Mouse (Mus musculus) T-helper 1 cell (primary cell): ENCODE measurements around the gene 6030452D12Rik.

Experiments
- in situ Hi-C: fragments of 300-600 bp; cut with MboI, MseI; formaldehyde crosslinking; loops from one replicate; pipeline ENCODE4 v1.15.1; 2025; ENCODE audit warnings: high pct_unique_total_duplicates

6030452D12Rik gene

GRCm38 (mm10) chr8:106500018-106500685, at the start of gene 6030452D12Rik:
Gene 6030452D12Rik (plus strand): TSS chr8:106500522.
- in situ Hi-C loops, result no loop called here

DNA sequence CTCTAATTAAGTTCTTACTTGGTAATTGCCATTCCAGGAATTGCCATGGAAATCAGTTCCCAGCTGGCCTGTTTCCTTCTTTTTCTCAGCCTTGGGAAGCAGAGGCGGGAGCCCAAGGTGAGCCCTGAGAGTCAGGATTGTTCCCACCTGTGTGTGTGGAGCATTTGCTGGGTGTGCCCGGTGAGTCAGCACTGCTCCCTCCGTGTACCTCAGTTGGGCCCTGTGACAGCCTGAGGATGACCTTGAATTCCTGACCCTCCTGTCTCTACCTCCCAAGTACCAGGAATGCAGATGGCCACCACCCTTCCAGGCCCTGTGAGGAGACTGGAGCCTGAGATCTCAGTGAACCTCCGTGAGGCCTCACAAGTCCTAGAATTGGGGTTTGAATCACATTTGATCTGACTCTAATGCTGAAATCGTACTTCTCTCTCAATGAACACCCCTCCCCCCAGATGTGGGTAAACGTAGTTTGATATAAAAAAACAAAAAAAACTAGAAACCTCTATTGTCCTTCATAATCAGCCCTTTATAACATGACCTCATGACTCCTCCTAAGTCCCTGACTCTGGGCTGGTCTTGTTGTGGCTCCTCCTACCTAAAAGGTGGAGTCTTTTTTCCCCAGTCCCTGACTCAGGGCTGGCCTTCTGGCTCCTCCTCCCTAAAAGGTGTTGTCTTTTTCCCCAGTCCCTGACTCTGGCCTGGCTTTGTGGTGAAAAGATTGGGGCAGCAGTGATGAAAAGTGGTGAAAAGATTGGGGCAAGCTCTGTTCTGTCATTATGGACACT, 48.8 kb upstream of the 6030452D12Rik start:
- in situ Hi-C loops, result no loop called here

DNA sequence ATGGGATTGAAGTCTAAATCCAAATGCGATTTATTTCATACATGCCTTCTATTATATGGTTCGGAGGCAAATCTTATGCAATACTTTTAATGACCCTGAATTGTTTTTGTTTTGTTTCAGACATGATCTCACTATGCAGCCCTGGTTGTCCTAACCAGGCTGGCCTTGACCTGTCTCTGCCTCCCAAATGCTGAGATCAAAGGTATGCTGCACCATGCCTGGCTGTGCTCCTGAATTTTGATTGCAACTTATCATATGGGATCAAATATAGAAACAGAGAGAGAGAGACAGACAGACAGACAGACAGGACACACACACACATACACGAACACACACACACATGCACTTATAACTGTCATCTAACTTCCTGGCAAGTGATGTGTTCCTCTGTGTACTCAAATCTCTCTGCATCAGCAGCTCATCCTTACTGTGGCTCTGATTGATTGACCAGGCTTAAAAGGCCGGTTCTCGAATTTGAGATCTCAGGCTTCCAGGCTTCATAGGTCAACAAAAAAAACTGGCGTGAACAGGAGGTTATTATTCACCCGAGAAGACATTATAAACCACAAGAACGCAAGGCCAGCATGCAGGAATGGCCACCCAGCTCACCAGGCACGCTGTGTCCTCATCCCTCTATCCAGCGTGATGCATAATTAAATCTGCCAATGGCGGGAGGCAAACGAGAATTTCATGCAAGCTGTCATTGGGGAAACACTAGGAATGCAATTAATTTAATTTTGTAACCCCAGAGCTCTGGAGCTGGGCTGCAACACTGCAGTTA, 47.4 kb upstream of the 6030452D12Rik start:
- in situ Hi-C loops, result no loop called here

- in situ Hi-C loops, result no loop called here
Measured at GRCm38 (mm10) chr8:106454036-106454435, 46.3 kb upstream of the 6030452D12Rik start.

- in situ Hi-C loops, result no loop called here
Measured at GRCm38 (mm10) chr8:106462131-106462530, 38.2 kb upstream of the 6030452D12Rik start.

DNA sequence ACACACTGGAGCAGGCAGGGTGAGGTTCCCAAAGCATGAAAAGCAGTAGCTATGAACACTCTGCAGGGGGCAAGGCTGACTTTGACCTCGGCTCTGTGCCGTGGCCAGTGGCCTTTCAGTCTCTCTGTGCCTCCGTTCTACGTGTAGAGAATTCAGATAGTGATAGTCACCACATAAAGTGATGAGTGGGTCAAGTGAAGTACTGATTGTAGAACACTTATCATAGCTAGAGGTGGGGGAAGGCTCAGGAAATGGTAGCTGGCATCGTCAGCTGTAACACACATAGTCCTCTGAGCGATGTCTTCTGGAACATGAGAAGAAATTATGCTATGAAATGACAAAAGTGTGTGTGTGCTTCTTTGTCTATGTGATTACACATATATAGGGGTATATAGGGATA, 36.5 kb upstream of the 6030452D12Rik start:
- in situ Hi-C loops, result no loop called here

DNA sequence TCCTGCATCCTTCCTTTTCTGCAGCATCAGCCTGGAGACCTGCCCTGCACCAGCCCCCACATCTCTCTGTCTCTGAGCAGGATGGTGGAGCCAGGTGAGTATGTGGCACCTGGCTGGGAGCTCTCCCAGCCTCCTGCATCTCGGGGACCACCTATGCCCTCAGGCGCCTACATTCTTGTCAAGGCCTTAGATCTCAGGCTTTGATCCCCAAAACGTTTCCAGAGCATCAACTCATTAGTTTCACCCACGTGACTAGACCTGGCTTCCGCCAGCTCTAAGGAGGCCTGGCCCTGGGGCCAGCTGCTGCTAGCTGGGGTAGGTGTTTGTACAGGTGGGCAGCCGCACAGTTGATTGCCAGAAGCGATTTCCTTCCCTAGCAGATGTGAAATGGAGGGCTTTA, 30.8 kb upstream of the 6030452D12Rik start:
- in situ Hi-C loops, result no loop called here

DNA sequence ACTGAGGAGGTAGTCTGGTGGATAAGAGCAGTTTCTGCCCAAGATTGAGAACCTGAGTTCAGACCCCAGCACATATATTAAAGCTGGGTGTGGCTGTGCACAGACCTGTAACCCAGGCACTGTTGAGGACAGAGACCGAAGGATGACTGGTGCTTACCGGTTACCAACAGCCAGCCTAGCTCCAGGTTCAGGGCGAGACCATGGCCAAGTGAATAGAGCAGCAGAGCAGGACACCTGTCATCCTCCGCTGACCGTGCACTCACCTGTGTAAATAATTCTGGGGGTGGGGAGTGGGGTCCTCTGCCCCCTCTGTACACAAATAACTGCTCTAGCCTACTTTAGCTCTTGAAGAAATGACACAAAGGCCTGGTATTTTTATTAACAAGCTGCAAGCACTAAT, 26.3 kb upstream of the 6030452D12Rik start:
- in situ Hi-C loops, result no loop called here

DNA sequence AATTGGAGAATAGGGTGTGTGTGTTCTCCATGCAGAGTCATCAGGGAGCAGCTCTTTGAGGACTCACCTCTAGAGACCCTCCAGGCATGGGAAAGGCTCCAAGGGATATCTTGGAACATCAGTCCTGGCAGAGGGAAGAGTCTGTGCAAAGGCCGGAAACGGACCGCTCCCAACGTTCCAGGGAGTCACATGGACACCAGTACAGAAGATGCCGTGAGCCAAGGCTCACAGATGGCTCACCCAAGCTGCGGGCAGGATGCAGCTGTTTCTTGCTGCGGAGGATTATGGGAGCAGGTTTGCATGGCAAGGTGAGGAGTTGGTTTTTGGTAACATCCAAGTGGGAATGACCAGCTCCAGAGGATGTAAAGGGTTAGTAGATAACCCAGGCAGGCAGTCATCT, 3.9 kb downstream of the 6030452D12Rik start:
- in situ Hi-C loops, result no loop called here

- in situ Hi-C loops, result no loop called here
Measured at GRCm38 (mm10) chr8:106505328-106505965, 5.1 kb downstream of the 6030452D12Rik start.

DNA sequence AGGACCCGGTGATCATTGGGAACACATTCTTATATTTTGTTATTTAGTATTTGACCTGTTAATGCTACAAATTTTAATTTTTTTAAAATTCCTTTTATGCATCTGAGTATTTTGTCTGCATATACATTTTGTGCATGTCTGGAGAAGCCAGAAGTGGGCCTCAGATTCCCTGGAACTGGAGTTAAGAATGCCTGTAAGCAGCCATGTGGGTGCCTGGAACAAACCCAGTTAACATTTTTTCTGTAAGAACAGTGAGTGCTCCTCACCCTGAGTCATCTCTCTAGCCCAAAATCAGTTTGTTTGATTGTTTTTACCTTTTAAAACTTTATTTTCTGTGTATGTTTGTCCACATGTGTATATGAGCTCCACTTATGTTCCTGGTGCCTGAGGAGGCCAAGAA, 5.8 kb downstream of the 6030452D12Rik start:
- in situ Hi-C loops, result no loop called here

DNA sequence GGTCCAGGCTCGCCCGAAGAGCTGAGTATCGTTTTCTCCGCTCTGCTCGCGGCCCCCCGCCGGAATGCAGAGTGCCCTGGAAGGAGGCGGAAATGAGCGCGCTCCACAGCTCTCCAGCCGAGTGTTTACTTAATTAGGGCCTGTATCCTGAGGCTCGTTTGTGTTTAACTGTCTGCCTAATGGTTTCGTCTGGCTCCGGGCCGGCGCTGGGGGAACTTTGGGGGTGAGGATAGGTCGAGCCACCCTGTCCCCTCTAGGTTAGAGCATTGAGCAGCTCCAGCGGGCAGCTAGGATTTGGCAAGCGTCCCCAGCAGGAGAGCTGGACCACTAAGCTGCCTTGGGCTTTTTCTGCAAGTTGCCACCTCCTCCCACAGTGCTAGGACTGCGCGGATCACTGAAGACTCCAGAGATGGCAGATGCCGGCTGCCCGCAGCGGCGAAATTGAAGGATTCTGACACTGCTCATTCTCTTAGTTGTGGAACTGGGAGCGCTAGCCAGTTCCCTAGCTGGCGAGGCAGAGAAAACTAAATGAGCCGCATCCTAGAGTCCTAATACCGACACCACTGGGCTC, 7.5 kb downstream of the 6030452D12Rik start:
- in situ Hi-C loops, result no loop called here

DNA sequence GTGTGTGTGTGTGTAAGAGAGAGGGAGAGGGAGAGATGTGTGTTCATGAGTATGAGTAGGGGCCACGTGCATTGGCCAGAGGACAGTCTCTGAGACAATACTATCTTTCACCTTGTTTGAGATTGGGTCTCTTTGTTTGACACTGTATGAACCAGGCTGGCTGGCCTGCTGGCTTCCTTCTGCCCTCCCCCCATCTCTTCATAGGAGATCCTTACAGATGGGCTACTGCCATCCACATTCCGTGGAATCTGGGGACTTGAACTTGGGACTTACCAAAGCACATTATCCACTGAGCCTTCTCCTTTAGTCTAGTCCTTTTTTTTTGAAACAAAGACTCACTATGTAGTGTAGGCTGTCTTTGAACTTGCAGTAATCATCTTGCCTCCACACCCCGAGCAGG, 8.1 kb downstream of the 6030452D12Rik start:
- in situ Hi-C loops, result no loop called here

- in situ Hi-C loops, result no loop called here
Measured at GRCm38 (mm10) chr8:106509079-106509780, 8.9 kb downstream of the 6030452D12Rik start.

DNA sequence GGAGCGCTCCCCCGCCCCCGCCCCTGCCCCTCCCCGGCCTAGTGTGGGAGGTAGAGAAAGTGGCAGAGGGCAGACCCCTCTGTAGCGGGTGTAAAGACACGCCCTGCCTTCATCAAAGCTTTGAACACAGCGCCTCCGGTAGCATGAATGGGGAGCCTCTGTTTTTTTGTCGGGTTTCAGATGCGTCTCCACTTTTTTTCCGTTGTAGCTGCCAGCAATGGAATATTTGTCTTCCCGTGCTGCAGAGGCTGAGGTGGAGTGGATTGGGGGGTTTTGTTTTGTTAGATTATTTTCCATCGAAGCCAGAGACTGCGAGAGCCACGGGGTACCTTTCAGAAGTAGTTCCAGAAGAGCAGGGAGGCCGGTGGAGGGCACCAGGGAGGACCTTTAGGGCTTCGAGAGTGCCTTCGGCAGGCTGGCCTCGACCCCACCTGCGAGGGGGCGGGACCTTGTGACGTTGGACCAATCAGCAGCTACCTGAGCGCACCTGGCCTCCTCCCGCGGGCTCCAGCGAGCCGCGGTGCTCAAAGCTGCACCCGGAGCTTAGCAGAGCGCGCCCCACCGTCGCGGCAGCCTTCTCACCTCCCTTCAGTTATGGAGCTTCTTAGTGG, 10.1 kb downstream of the 6030452D12Rik start, which contains the start of gene Cdh3:
Cdh3 (plus strand) TSS at position 527 of the 611 bp plus-strand sequence.
- in situ Hi-C loops, result no loop called here

GRCm38 (mm10) chr8:106511065-106511501, 10.8 kb downstream of the 6030452D12Rik start:
- in situ Hi-C loops, result no loop called here

GRCm38 (mm10) chr8:106511531-106512041, 11.3 kb downstream of the 6030452D12Rik start:
- in situ Hi-C loops, result no loop called here

- in situ Hi-C loops, result no loop called here
Measured at GRCm38 (mm10) chr8:106512475-106513150, 12.3 kb downstream of the 6030452D12Rik start.

DNA sequence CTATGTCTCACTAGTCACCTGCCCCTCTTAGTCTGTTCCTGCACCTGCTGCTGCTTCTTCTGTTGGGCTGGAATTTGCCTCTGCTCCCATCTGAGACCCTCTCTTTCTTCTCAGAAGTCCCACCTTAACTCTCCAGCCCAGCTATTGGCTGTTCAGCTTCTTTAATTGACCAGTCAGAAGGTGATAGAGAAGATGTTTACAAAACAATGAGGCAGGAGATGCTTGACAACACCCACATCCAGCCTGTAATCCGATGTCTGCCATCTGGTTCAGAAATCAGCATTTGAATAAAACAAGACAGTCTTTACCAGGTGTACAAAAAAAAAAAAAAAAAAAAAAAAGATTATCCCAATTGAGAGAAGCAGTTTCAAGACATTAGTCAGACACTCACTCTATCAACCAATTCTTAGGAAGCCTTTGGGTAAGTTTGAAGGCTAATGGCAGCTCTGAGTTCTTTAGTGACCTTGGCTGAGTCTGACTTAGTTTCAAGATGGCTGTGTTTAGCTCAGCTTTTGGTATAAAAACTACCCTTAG, 15.7 kb downstream of the 6030452D12Rik start:
- in situ Hi-C loops, result no loop called here
